Mouse (Mus musculus) granulocyte monocyte progenitor cell, adult 5-6 weeks (primary cell): ENCODE results near the gene Gck. TPM values are rescaled to one million over a fixed set of nuclear protein-coding genes. Genes with fewer than 3 reads are reported as not detected.

Experiments used
- ATAC-seq: replicated peaks from 2 replicates; pipeline ENCODE4 v1.8.0; 2016; ENCODE audit warnings: mild to moderate bottlenecking, moderate TSS enrichment, inconsistent platforms; ENCODE audit not compliant: poor library complexity, severe bottlenecking
- total RNA-seq, 2 experiments: library from RNA; stranded (forward) in 1 of 2; stranded (reverse) in 1 of 2; fragments of 200-712, 200-1000 nt in 1 of 2; fragments of >200 nt in 1 of 2; fragmentation: Nextera tagmentation in 1 of 2; gene quantifications; 2 replicates each; pipeline ENCODE4 v1.2.3; 2014 to 2017

The Gck gene
- total RNA-seq, 2 experiments from 2014 or later, result not detected

- no peak for ATAC-seq
Observed at GRCm38 (mm10) chr11:5851021-5851736, 98.7 kb downstream of the Gck start.

Other genes starting within 250 kb of the Gck start
- gene Mrps24, start 234.4 kb downstream of the Gck start, total RNA-seq (2014; fragmentation: Nextera tagmentation), result 65.7 and 68.3 TPM in 2 replicates
- 58.6 and 67.0 TPM in 2 replicates for gene Mrps24, start 234.4 kb downstream of the Gck start, total RNA-seq (2017)
- 4.7 and 6.4 TPM in 2 replicates for gene Urgcp, start 187.7 kb downstream of the Gck start, total RNA-seq (2014; fragmentation: Nextera tagmentation)
- gene Urgcp, start 187.7 kb downstream of the Gck start, total RNA-seq (2017), result 6.5 TPM in 2 replicates
- 56.5 and 61.6 TPM in 2 replicates for gene Dbnl, start 161.6 kb downstream of the Gck start, total RNA-seq (2014; fragmentation: Nextera tagmentation)
- gene Dbnl, start 161.6 kb downstream of the Gck start, total RNA-seq (2017), result 73.3 and 89.1 TPM in 2 replicates
- not detected in 2 replicates for gene Pgam2, start 146.3 kb downstream of the Gck start, total RNA-seq (2014; fragmentation: Nextera tagmentation)
- gene Pgam2, start 146.3 kb downstream of the Gck start, total RNA-seq (2017), result not detected in 2 replicates
- gene Polm, start 112.1 kb downstream of the Gck start, total RNA-seq (2014; fragmentation: Nextera tagmentation), result 0.73 and 2.3 TPM in 2 replicates
- gene Polm, start 112.1 kb downstream of the Gck start, total RNA-seq (2017), result 0.26 TPM in 1 of 2 replicates, not detected in the other
- not detected in 2 replicates for gene Aebp1, start 88.1 kb downstream of the Gck start, total RNA-seq (2014; fragmentation: Nextera tagmentation)
- not detected in 2 replicates for gene Aebp1, start 88.1 kb downstream of the Gck start, total RNA-seq (2017)
- 84.1 and 88.5 TPM in 2 replicates for gene Pold2, start 71.8 kb downstream of the Gck start, total RNA-seq (2014; fragmentation: Nextera tagmentation)
- gene Pold2, start 71.8 kb downstream of the Gck start, total RNA-seq (2017), result 55.8 and 95.4 TPM in 2 replicates
- gene Myl7, start 51.3 kb downstream of the Gck start, total RNA-seq (2014; fragmentation: Nextera tagmentation), result not detected in 2 replicates
- not detected in 2 replicates for gene Myl7, start 51.3 kb downstream of the Gck start, total RNA-seq (2017)
- gene Ykt6, start 5.6 kb upstream of the Gck start, total RNA-seq (2014; fragmentation: Nextera tagmentation), result 47.8 and 48.4 TPM in 2 replicates
- 44.1 and 45.2 TPM in 2 replicates for gene Ykt6, start 5.6 kb upstream of the Gck start, total RNA-seq (2017)
- 1.0 and 2.5 TPM in 2 replicates for gene Camk2b, start 116.3 kb upstream of the Gck start, total RNA-seq (2014; fragmentation: Nextera tagmentation)
- gene Camk2b, start 116.3 kb upstream of the Gck start, total RNA-seq (2017), result 1.8 and 2.7 TPM in 2 replicates
- not detected in 2 replicates for gene A730071L15Rik, start 249.9 kb upstream of the Gck start, total RNA-seq (2014; fragmentation: Nextera tagmentation)
- 1.3 TPM in 1 of 2 replicates, not detected in the other for gene A730071L15Rik, start 249.9 kb upstream of the Gck start, total RNA-seq (2017)